Mouse (Mus musculus) Patski (cell line): ENCODE results near the gene Caml. TPM values are rescaled to one million over a fixed set of nuclear protein-coding genes. Genes with fewer than 3 reads are reported as not detected.

Experiments
- ATAC-seq: fragments of 100-300 bp; one replicate; pipeline ENCODE4 v1.8.0; 2021
- CTCF ChIA-PET: fragments of 350-600 bp; sonication (Branson Sonifier 250); formaldehyde crosslinking; loops from one replicate; lab custom pipeline; 2022; ENCODE audit warnings: inconsistent platforms; lab: Charles Lee
- POLR2A ChIA-PET: fragments of 350-600 bp; sonication (Branson Sonifier 250); formaldehyde crosslinking; loops from one replicate; lab custom pipeline; 2022; ENCODE audit warnings: antibody characterized with exemption, inconsistent platforms; lab: Charles Lee
- DNase-seq: peaks from one replicate; pipeline ENCODE4 v3.0.0-alpha.2; 2011; ENCODE audit warnings: low read depth, low spot score
- H3K27me3 ChIP-seq: fragments of 371-371 bp; one replicate; pipeline ENCODE4 v1.5.1; 2021
- CTCF ChIP-seq: fragments of 100-300 bp; IDR thresholded peaks from one replicate; pipeline ENCODE4 v1.5.1; 2021
- in situ Hi-C: fragments of 300-500 bp; cut with MboI; formaldehyde crosslinking; loops from 3 replicates; pipeline ENCODE4 v1.11.1; 2018; ENCODE audit warnings: low pct_unique_long_range_greater_than_20kb, mixed read lengths
- polyA plus RNA-seq: library from polyadenylated mRNA; unstranded; gene quantifications from one replicate; pipeline ENCODE4 v1.2.3, GENCODE M21; 2021

The Caml gene
- polyA plus RNA-seq, 1 experiment from 2014 or later, result 53.4 TPM

DNA sequence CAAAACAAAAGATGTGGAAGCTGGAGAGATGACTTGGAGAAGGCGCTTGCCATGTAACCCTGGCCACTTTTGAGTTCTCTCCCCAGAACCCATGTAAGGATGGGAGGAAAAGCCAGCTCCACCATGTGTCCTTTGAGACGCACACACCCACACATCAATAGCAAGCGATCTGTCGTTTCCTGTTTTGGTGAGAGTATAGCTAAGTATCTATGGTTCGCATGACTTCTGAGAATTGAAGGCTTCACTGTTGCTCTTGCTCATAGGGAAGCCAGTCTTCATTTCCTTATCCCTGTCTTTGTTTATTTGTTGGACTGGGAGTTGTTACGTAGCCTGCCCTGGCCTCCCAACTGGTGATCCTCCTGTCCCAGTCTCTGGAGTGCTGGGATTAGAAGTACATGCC is 49.9 kb downstream of the Caml start:
- H3K27me3 ChIP-seq, result no peaks in the 10 kb centered on the region
- no peak for TF ChIP-seq CTCF
- in situ Hi-C loops, result loop anchor here (5.0 kb wide), 1 partner anchor 55 kb away; the partner anchor contains the start of gene Pcbd2
- CTCF ChIA-PET, result interaction anchor here (1.2 kb wide), 1 partner anchor 18 kb away, joined by 3 read pairs; no protein-coding TSS in a partner anchor
- ATAC-seq, result no peak
- POLR2A ChIA-PET, result no interaction called here
- no peak for DNase-seq

DNA sequence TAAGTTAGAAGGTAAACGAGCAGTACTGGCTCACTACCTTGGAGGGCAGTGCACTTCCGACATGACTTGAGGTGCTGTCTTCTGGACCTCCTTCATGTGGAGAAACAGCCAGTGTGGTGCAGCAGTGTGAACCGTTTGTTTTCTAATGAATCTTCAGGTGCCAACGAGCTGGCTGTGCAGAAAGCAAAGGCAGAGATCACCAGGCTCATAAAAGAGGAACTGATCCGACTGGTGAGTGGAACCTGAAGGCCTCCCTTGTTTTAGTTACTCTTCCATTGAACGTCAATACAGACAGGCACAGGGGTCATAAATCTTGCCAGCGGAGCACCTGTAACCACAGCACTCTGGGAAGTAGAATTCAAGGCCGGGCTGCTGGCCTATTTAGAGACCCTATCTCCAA is 54.6 kb downstream of the Caml start:
- no peak for TF ChIP-seq CTCF
- ChIA-PET CTCF (no interaction called here), POLR2A (no interaction called here)
- DNase-seq, result no peak
- ATAC-seq, result no peak
- no peaks in the 10 kb centered on the region for H3K27me3 ChIP-seq
- in situ Hi-C loops, result no loop called here

Other genes with a start within 250 kb of the Caml start
- not detected for gene Slc34a1, start 224.8 kb upstream of the Caml start, polyA plus RNA-seq
- gene Pfn3, start 207.8 kb upstream of the Caml start, polyA plus RNA-seq, result not detected
- gene F12, start 196.2 kb upstream of the Caml start, polyA plus RNA-seq, result not detected
- 54.6 TPM for gene Grk6, start 177.9 kb upstream of the Caml start, polyA plus RNA-seq
- 11.7 TPM for gene Prr7, start 158.7 kb upstream of the Caml start, polyA plus RNA-seq
- 158 TPM for gene Dbn1, start 134.9 kb upstream of the Caml start, polyA plus RNA-seq
- gene Pdlim7, start 109.3 kb upstream of the Caml start, polyA plus RNA-seq, result 129 TPM
- gene Dok3, start 93.7 kb upstream of the Caml start, polyA plus RNA-seq, result 1.5 TPM
- gene Ddx41, start 86.3 kb upstream of the Caml start, polyA plus RNA-seq, result 73.0 TPM
- gene Fam193b, start 51.9 kb upstream of the Caml start, polyA plus RNA-seq, result 66.5 TPM
- gene Tmed9, start 49.3 kb upstream of the Caml start, polyA plus RNA-seq, result 350 TPM
- gene B4galt7, start 23.1 kb upstream of the Caml start, polyA plus RNA-seq, result 26.2 TPM
- gene Ddx46, start 12.0 kb downstream of the Caml start, polyA plus RNA-seq, result 57.1 TPM
- gene B230219D22Rik, start 70.1 kb downstream of the Caml start, polyA plus RNA-seq, result 92.1 TPM
- 114 TPM for gene Txndc15, start 91.6 kb downstream of the Caml start, polyA plus RNA-seq
- 40.2 TPM for gene Pcbd2, start 104.4 kb downstream of the Caml start, polyA plus RNA-seq
- 0.19 TPM for gene Catsper3, start 161.6 kb downstream of the Caml start, polyA plus RNA-seq
- not detected for gene Pitx1, start 213.2 kb downstream of the Caml start, polyA plus RNA-seq